Mouse (Mus musculus) CH12.LX (cell line): ENCODE measurements around the gene B230104I21Rik. TPM values are rescaled to one million over a fixed set of nuclear protein-coding genes. Genes with fewer than 3 reads are reported as not detected.

ENCODE experiments used
- DNase-seq: peaks from one replicate; pipeline ENCODE4 v3.0.0-alpha.2; 2013; ENCODE audit errors: extremely low read depth
- H3K27ac ChIP-seq: 2 replicates; pipeline ENCODE4 v1.5.1; 2012; ENCODE audit warnings: low read depth, mild to moderate bottlenecking, control low read depth, moderate library complexity; ENCODE audit not compliant: insufficient read depth
- H3K27me3 ChIP-seq: replicated peaks from 2 replicates; pipeline ENCODE3; 2012; ENCODE audit warnings: inconsistent platforms
- H3K36me3 ChIP-seq, 2 experiments: replicated peaks in 1 of 2; 2 replicates each; pipeline versions ENCODE3 to v1.6.1; 2012; ENCODE audit warnings: inconsistent platforms in 1 of 2, low read length in 1 of 2, mild to moderate bottlenecking in 1 of 2, mixed read lengths in 1 of 2, moderate library complexity in 1 of 2; ENCODE audit not compliant: control insufficient read depth in 1 of 2, insufficient read depth in 1 of 2
- H3K4me1 ChIP-seq, 2 experiments: 2 replicates each; pipeline ENCODE4 v1.6.1; 2012; ENCODE audit warnings: inconsistent platforms in 1 of 2, moderate library complexity in 1 of 2; ENCODE audit not compliant: insufficient read depth in 2 of 2, control insufficient read depth in 1 of 2
- H3K4me2 ChIP-seq: 2 replicates; pipeline ENCODE4 v1.6.1; 2012; ENCODE audit warnings: low read depth, mild to moderate bottlenecking, control low read depth; ENCODE audit not compliant: poor library complexity, insufficient read depth, severe bottlenecking
- H3K4me3 ChIP-seq, 3 experiments: fragments of 150-350 bp in 1 of 3; sonication (generic) in 1 of 3; replicated peaks in 1 of 3; 2 replicates each; pipeline versions ENCODE3 to v1.5.1; 2011 to 2012; ENCODE audit warnings: low read depth in 2 of 3, low read length in 2 of 3, mild to moderate bottlenecking in 2 of 3, moderate library complexity in 2 of 3, control low read depth in 1 of 3, improper control_type of control experiment in 1 of 3, inconsistent platforms in 1 of 3, mixed read lengths in 1 of 3; ENCODE audit not compliant: poor library complexity in 1 of 3
- H3K79me2 ChIP-seq: replicated peaks from 2 replicates; pipeline ENCODE4 v1.6.1; 2012; ENCODE audit warnings: mild to moderate bottlenecking, moderate library complexity; ENCODE audit not compliant: control insufficient read depth, poor library complexity, insufficient read depth, severe bottlenecking; ENCODE audit errors: extremely low read depth
- H3K9ac ChIP-seq: 2 replicates; pipeline ENCODE4 v1.6.1; 2012; ENCODE audit warnings: low read depth, mild to moderate bottlenecking, control low read depth, moderate library complexity; ENCODE audit not compliant: insufficient read depth
- H3K9me3 ChIP-seq: replicated peaks from 2 replicates; pipeline ENCODE3; 2012; ENCODE audit warnings: low read length, inconsistent platforms, mixed read lengths
- BHLHE40 ChIP-seq: IDR thresholded peaks from 2 replicates; pipeline ENCODE4 v1.6.1; 2011; ENCODE audit warnings: mild to moderate bottlenecking, low read depth, low read length, improper control_type of control experiment
- CHD2 ChIP-seq: IDR thresholded peaks from 2 replicates; pipeline ENCODE4 v1.6.1; 2011; ENCODE audit warnings: low read length, improper control_type of control experiment
- E2F4 ChIP-seq: IDR thresholded peaks from 2 replicates; pipeline ENCODE4 v1.6.1; 2011; ENCODE audit warnings: low read depth, low read length, improper control_type of control experiment; ENCODE audit not compliant: insufficient replicate concordance
- GABPA ChIP-seq: IDR thresholded peaks from 2 replicates; pipeline ENCODE4 v1.6.1; 2012; ENCODE audit warnings: low read depth, low read length, improper control_type of control experiment, inconsistent platforms; ENCODE audit not compliant: insufficient replicate concordance
- HCFC1 ChIP-seq: IDR thresholded peaks from 2 replicates; pipeline ENCODE4 v1.6.1; 2012; ENCODE audit warnings: low read depth, mild to moderate bottlenecking, inconsistent platforms, low read length, improper control_type of control experiment
- IRF4 ChIP-seq: IDR thresholded peaks from 2 replicates; pipeline ENCODE4 v1.6.1; 2014; ENCODE audit warnings: low read depth, mild to moderate bottlenecking, inconsistent platforms, low read length, improper control_type of control experiment
- JUN ChIP-seq: IDR thresholded peaks from 2 replicates; pipeline ENCODE4 v1.6.1; 2011; ENCODE audit warnings: low read depth, mild to moderate bottlenecking, low read length, improper control_type of control experiment, moderate library complexity; ENCODE audit not compliant: insufficient read depth
- JUND ChIP-seq: conservative IDR thresholded peaks from 2 replicates; pipeline ENCODE4 v1.6.1; 2011; ENCODE audit warnings: low read depth, low read length, improper control_type of control experiment
- KAT2A ChIP-seq: IDR thresholded peaks from 2 replicates; pipeline ENCODE4 v1.6.1; 2012; ENCODE audit warnings: low read length, improper control_type of control experiment, inconsistent platforms; ENCODE audit not compliant: insufficient replicate concordance
- MXI1 ChIP-seq: IDR thresholded peaks from 2 replicates; pipeline ENCODE4 v1.6.1; 2011; ENCODE audit warnings: mild to moderate bottlenecking, low read depth, low read length, improper control_type of control experiment
- MYC ChIP-seq: IDR thresholded peaks from 2 replicates; pipeline ENCODE4 v1.6.1; 2011; ENCODE audit warnings: low read depth, mild to moderate bottlenecking, improper control_type of control experiment, low read length
- NELFE ChIP-seq: IDR thresholded peaks from 2 replicates; pipeline ENCODE4 v1.6.1; 2011; ENCODE audit warnings: low read depth, low read length, improper control_type of control experiment
- PAX5 ChIP-seq: IDR thresholded peaks from 2 replicates; pipeline ENCODE4 v1.6.1; 2012; ENCODE audit warnings: low read length, inconsistent platforms, mixed read lengths
- RAD21 ChIP-seq: IDR thresholded peaks from 2 replicates; pipeline ENCODE4 v1.6.1; 2011; ENCODE audit warnings: low read depth, mild to moderate bottlenecking, low read length, improper control_type of control experiment, moderate library complexity
- RCOR1 ChIP-seq: conservative IDR thresholded peaks from 2 replicates; pipeline ENCODE4 v1.6.1; 2012; ENCODE audit warnings: low read depth, mild to moderate bottlenecking, inconsistent platforms, low read length, improper control_type of control experiment
- SMC3 ChIP-seq: IDR thresholded peaks from 2 replicates; pipeline ENCODE4 v1.6.1; 2011; ENCODE audit warnings: low read depth, low read length, improper control_type of control experiment
- TCF12 ChIP-seq: IDR thresholded peaks from 2 replicates; pipeline ENCODE4 v1.6.1; 2014; ENCODE audit warnings: low read depth, mild to moderate bottlenecking, inconsistent platforms, low read length, improper control_type of control experiment
- UBTF ChIP-seq: IDR thresholded peaks from 2 replicates; pipeline ENCODE4 v1.6.1; 2012; ENCODE audit warnings: low read depth, mild to moderate bottlenecking, inconsistent platforms, low read length, improper control_type of control experiment, moderate library complexity
- USF1 ChIP-seq: IDR thresholded peaks from 2 replicates; pipeline ENCODE4 v1.6.1; 2014; ENCODE audit warnings: low read depth, mild to moderate bottlenecking, inconsistent platforms, low read length, improper control_type of control experiment
- ZKSCAN1 ChIP-seq: IDR thresholded peaks from 2 replicates; pipeline ENCODE4 v1.6.1; 2012; ENCODE audit warnings: low read depth, inconsistent platforms, low read length, improper control_type of control experiment, borderline replicate concordance
- ZNF384 ChIP-seq: IDR thresholded peaks from 2 replicates; pipeline ENCODE4 v1.6.1; 2012; ENCODE audit warnings: low read depth, low read length, improper control_type of control experiment, inconsistent platforms
- dilution Hi-C: fragments of 300-500 bp; cut with MboI; formaldehyde crosslinking; loops from 2 replicates; pipeline ENCODE4 v1.14.3; 2020; ENCODE audit warnings: low sequenced_read_pairs; ENCODE audit not compliant: extremely low pct_unique_long_range_greater_than_20kb, extremely low pct_ligation_motif_present
- in situ Hi-C: fragments of 300-500 bp; cut with MboI; formaldehyde crosslinking; loops from 3 replicates; pipeline ENCODE4 v1.14.3; 2019; ENCODE audit warnings: low sequenced_read_pairs, low pct_ligation_motif_present, low pct_unique_long_range_greater_than_20kb, mixed read lengths
- polyA plus RNA-seq: library from polyadenylated mRNA; unstranded; fragments of >175 nt; gene quantifications from 2 replicates; pipeline ENCODE4 v1.2.1, GENCODE M21; 2012; ENCODE audit warnings: low read depth; ENCODE audit not compliant: insufficient read length
- total RNA-seq, 2 experiments: library from RNA; depleted of rRNA; stranded (reverse); fragments of 300-350 nt in 1 of 2; fragments of >200 nt in 1 of 2; gene quantifications; 2 replicates each; pipeline ENCODE4 v1.2.3; 2012 to 2014

Gene B230104I21Rik
- total and polyA plus RNA-seq, 3 experiments = not detected

DNA sequence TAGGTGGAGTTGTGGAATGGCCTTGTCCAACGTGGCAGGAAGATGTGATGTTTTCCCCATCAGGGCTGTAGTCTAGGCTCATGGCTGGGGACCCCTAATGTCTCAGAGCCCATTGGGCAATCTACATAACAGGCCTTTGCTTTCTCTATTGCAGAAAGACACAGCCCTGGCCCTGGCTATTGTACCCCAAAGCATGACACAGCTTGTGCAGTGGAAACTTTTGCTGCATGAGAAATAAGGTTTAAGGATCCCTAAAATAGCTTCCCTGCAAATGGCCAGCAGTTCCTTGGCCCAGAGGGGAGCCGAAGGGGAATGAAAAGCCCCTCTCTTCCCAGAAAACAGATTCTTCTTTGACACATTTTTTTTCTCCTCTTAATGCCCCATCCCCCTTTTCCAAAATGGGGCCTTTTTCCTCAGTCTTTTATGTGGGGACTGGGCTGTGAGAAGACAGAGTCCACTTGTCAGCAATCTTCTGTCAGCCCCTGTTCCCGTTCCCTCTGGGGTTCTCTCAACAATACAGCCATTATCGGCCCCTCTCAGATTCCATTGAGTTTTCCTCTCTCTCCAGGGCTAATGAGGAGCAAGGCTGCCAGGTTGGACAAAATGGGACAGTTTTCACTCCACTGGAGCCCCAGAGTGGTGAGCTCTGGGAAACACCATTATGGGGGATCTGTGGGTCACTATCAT lies 22.8 kb upstream of the B230104I21Rik start:
- Histone ChIP-seq H3K27ac (no peak overlapping the region), H3K9me3 (peaks cover 89% of the 10 kb centered on the region), H3K4me2 (no peak overlapping the region), H3K27me3 (no peaks in the 10 kb centered on the region), H3K9ac (no peak overlapping the region), H3K4me1 (no peaks in the 10 kb centered on the region), H3K36me3 (no peaks in the 10 kb centered on the region), H3K4me3 (no peak overlapping the region), H3K79me2 (no peaks in the 10 kb centered on the region)
- TF ChIP-seq RCOR1 (no peak), ZKSCAN1 (no peak), JUN (no peak), GABPA (no peak), BHLHE40 (no peak), IRF4 (no peak), HCFC1 (no peak), ZNF384 (no peak), TCF12 (no peak), KAT2A (no peak), SMC3 (no peak), UBTF (no peak), MYC (no peak), E2F4 (no peak), PAX5 (no peak), NELFE (no peak), JUND (no peak), RAD21 (no peak)
- no peak for DNase-seq
- dilution Hi-C loops (no loop called here), in situ Hi-C loops (no loop called here)

DNA sequence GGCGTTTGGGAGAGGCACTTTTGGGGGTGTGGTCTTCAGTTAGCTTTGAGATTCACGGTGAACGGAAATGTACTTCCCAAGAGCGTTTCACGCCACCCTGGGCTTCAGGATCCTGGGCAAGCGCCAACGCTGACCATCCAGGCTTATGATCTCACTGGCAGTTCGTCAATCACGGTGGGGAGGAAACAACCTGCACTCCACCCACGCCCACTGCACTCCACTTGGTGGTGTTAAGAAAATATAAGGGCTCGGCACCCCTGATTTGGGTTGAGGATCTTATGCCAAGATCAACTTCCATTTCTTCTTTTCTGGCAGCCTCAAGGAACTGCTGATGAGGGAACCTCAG lies 22.3 kb upstream of the B230104I21Rik start:
- Histone ChIP-seq H3K9me3 (peaks cover 93% of the 10 kb centered on the region), H3K4me2 (no peak overlapping the region), H3K9ac (no peak overlapping the region), H3K36me3 (no peaks in the 10 kb centered on the region), H3K27me3 (no peaks in the 10 kb centered on the region), H3K4me3 (no peak overlapping the region), H3K79me2 (no peaks in the 10 kb centered on the region), H3K27ac (no peak overlapping the region), H3K4me1 (no peaks in the 10 kb centered on the region)
- in situ Hi-C loops = no loop called here
- TF ChIP-seq MXI1 (no peak), TCF12 (no peak), E2F4 (no peak), CHD2 (no peak), USF1 (no peak)
- dilution Hi-C loops = no loop called here
- DNase-seq = no peak
